Mouse (Mus musculus) thymus, adult 2 months (tissue): ENCODE data around the gene Gpc4.

Experiments used
- CTCF ChIP-seq: fragments of 200-500 bp; IDR thresholded peaks from 2 replicates; pipeline ENCODE4 v1.5.1; 2012; ENCODE audit warnings: mild to moderate bottlenecking, control low read depth, low read length, moderate library complexity, borderline replicate concordance; ENCODE audit not compliant: control insufficient read depth, poor library complexity, insufficient read depth; ENCODE audit errors: extremely low read depth
- POLR2A ChIP-seq: fragments of 200-500 bp; IDR thresholded peaks from 2 replicates; pipeline ENCODE4 v1.6.1; 2012; ENCODE audit warnings: mild to moderate bottlenecking, low read length, control low read depth, moderate library complexity; ENCODE audit not compliant: control insufficient read depth, poor library complexity, insufficient read depth; ENCODE audit errors: extremely low read depth

DNA sequence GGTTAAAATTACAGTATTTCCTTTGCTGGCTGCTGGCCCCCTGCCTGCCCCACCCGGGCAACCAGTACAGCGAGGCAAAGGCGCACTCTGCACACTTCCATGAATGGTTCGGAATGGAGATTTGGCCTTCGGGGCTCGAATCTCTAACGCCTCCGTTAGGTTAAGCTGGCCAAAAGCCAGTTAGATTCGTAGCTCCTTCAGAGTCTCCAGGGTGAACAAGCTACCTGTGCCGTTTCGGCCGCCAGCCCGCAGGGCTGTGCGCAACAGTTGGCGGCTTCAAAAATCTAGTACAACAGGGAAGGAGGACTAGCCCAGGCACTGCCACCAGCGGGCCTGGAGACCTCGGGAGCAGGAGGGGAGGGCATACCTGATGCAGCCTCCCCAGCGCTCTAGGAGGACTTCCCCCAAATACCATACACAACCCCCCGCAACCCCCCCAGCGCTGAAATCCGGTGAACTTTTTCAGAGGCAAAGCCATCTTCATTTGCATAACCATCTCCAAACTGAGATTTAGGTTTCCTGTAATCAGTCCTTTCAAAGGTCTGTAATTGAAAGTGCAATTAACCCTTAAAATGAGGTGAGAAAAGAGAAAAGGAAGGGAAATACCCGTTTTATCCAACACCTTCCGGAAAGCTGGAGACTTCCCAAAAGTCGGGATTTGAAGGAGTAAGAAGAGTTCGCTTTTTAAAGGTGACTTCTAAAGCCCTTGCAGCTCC lies 1.5 kb downstream of the Gpc4 start:
- TF ChIP-seq POLR2A (no peak), CTCF (no peak)
